Mouse (Mus musculus) neural tube, embryonic 12.5 days (tissue): ENCODE measurements around the gene Olfr1086. TPM values are rescaled to one million over a fixed set of nuclear protein-coding genes. Genes with fewer than 3 reads are reported as not detected.
"Not testable (repeated sequence)": the region's sequence is repeated elsewhere in the genome, so short reads cannot be mapped to it uniquely, and the experiment has no call there.

Experiments used
- ATAC-seq: fragments of 200-750 bp; cut with Nextera tagmentation; 2 replicates; pipeline ENCODE4 v1.8.0; 2017; ENCODE audit warnings: low read depth, mild to moderate bottlenecking, moderate TSS enrichment, moderate library complexity; ENCODE audit not compliant: low FRiP score
- H3K27ac ChIP-seq: fragments of 300-500 bp; sonication (generic); 2 replicates; pipeline ENCODE4 v1.5.1; 2016
- H3K27me3 ChIP-seq: fragments of 300-500 bp; sonication (generic); replicated peaks from 2 replicates; pipeline ENCODE4 v1.6.1; 2016; ENCODE audit warnings: mild to moderate bottlenecking
- H3K36me3 ChIP-seq: fragments of 300-500 bp; sonication (generic); 2 replicates; pipeline ENCODE4 v1.6.1; 2016; ENCODE audit warnings: mild to moderate bottlenecking
- H3K4me1 ChIP-seq: fragments of 300-500 bp; sonication (generic); 2 replicates; pipeline ENCODE4 v1.6.1; 2016
- H3K4me2 ChIP-seq: fragments of 300-500 bp; sonication (generic); replicated peaks from 2 replicates; pipeline ENCODE4 v1.6.1; 2016; ENCODE audit warnings: mild to moderate bottlenecking
- H3K4me3 ChIP-seq: fragments of 300-500 bp; sonication (generic); 2 replicates; pipeline ENCODE4 v1.5.1; 2016
- H3K9ac ChIP-seq: fragments of 300-500 bp; sonication (generic); 2 replicates; pipeline ENCODE4 v1.6.1; 2016; ENCODE audit warnings: mild to moderate bottlenecking
- H3K9me3 ChIP-seq: fragments of 300-500 bp; sonication (generic); 2 replicates; pipeline ENCODE4 v1.6.1; 2016; ENCODE audit warnings: mild to moderate bottlenecking
- WGBS: fragments of 180-500 bp; shearing (Covaris S2); methylation state at CpG from one replicate; pipeline ENCODE4 v1.1.7; 2016; 5-methylcytosine and 5-hydroxymethylcytosine counted together
- polyA plus RNA-seq: library from polyadenylated mRNA; unstranded; fragments of >200 nt; fragmentation: Nextera tagmentation; extraction: Ambion mirVana; gene quantifications from 2 replicates; pipeline ENCODE4 v1.2.1, GENCODE M21; 2016

Gene Olfr1086
- polyA plus RNA-seq = not detected in 2 replicates

- WGBS = 81% methylated on average over 2 of the region's 2 CpGs
- Histone ChIP-seq H3K4me2 (no peak within 1 kb of the TSS), H3K4me1 (no peaks in the 10 kb centered on the region), H3K36me3 (no peaks in the 10 kb centered on the region), H3K9me3 (no peaks in the 10 kb centered on the region), H3K27ac (no peak within 1 kb of the TSS), H3K9ac (no peak within 1 kb of the TSS), H3K27me3 (no peaks in the 10 kb centered on the region), H3K4me3 (no peak within 1 kb of the TSS)
- no peak for ATAC-seq
These were observed at the start of gene Olfr1086 for GRCm38 (mm10) chr2:86679992-86680391. Olfr1086 (minus strand) TSS chr2:86680092.

GRCm38 (mm10) chr2:86698295-86698694, 18.4 kb upstream of the Olfr1086 start, which contains the start of gene Olfr1087:
Olfr1087 (minus strand) TSS chr2:86698395.
- no peak within 1 kb of the TSS for H3K4me2 ChIP-seq
- H3K9ac ChIP-seq = no peak within 1 kb of the TSS
- no peaks in the 10 kb centered on the region for H3K9me3 ChIP-seq
- no peaks in the 10 kb centered on the region for H3K4me1 ChIP-seq
- no peak within 1 kb of the TSS for H3K4me3 ChIP-seq
- no peaks in the 10 kb centered on the region for H3K36me3 ChIP-seq
- ATAC-seq = no peak
- H3K27me3 ChIP-seq = no peaks in the 10 kb centered on the region
- no peak within 1 kb of the TSS for H3K27ac ChIP-seq

GRCm38 (mm10) chr2:86661919-86662318, 18.0 kb downstream of the Olfr1086 start, which contains the start of gene Olfr1085:
Olfr1085 (minus strand) TSS chr2:86662019.
- H3K36me3 ChIP-seq = no peaks in the 10 kb centered on the region
- H3K4me2 ChIP-seq = no peak within 1 kb of the TSS
- ATAC-seq = no peak
- no peaks in the 10 kb centered on the region for H3K4me1 ChIP-seq
- no peak within 1 kb of the TSS for H3K9ac ChIP-seq
- no peaks in the 10 kb centered on the region for H3K27me3 ChIP-seq
- H3K4me3 ChIP-seq = no peak within 1 kb of the TSS
- no peak within 1 kb of the TSS for H3K27ac ChIP-seq
- H3K9me3 ChIP-seq = no peaks in the 10 kb centered on the region
- WGBS = 24% methylated on average over 1 of the region's 1 CpGs

GRCm38 (mm10) chr2:86639625-86640024, 40.3 kb downstream of the Olfr1086 start, which contains the start of gene Olfr1084:
Olfr1084 (minus strand) TSS chr2:86639725.
- not testable (repeated sequence) for H3K9me3 ChIP-seq, H3K27me3 ChIP-seq, H3K27ac ChIP-seq, H3K9ac ChIP-seq, H3K4me2 ChIP-seq, H3K4me1 ChIP-seq, ATAC-seq, H3K4me3 ChIP-seq, H3K36me3 ChIP-seq
- 81% methylated on average over 1 of the region's 1 CpGs for WGBS

Other genes starting within 250 kb of the Olfr1086 start
- not detected in 2 replicates for gene Olfr1065, start 229.5 kb downstream of the Olfr1086 start, polyA plus RNA-seq
- not detected in 2 replicates for gene Olfr1066, start 223.8 kb downstream of the Olfr1086 start, polyA plus RNA-seq
- not detected in 2 replicates for gene Olfr228, start 192.7 kb downstream of the Olfr1086 start, polyA plus RNA-seq
- gene Olfr1076, start 171.6 kb downstream of the Olfr1086 start, polyA plus RNA-seq = not detected in 2 replicates
- gene Olfr1079, start 137.6 kb downstream of the Olfr1086 start, polyA plus RNA-seq = not detected in 2 replicates
- not detected in 2 replicates for gene Olfr1080, start 121.9 kb downstream of the Olfr1086 start, polyA plus RNA-seq
- not detected in 2 replicates for gene Olfr1082, start 81.1 kb downstream of the Olfr1086 start, polyA plus RNA-seq
- not detected in 2 replicates for gene Olfr1084, start 40.4 kb downstream of the Olfr1086 start, polyA plus RNA-seq
- not detected in 2 replicates for gene Olfr1085, start 18.1 kb downstream of the Olfr1086 start, polyA plus RNA-seq
- gene Olfr1087, start 18.3 kb upstream of the Olfr1086 start, polyA plus RNA-seq = not detected in 2 replicates
- gene Olfr1089, start 53.6 kb upstream of the Olfr1086 start, polyA plus RNA-seq = not detected in 2 replicates
- not detected in 2 replicates for gene Olfr1090, start 78.9 kb upstream of the Olfr1086 start, polyA plus RNA-seq
- not detected in 2 replicates for gene Olfr1093, start 102.4 kb upstream of the Olfr1086 start, polyA plus RNA-seq
- not detected in 2 replicates for gene Olfr141, start 129.9 kb upstream of the Olfr1086 start, polyA plus RNA-seq
- gene Olfr1094, start 144.6 kb upstream of the Olfr1086 start, polyA plus RNA-seq = not detected in 2 replicates
- not detected in 2 replicates for gene Olfr1095, start 171.6 kb upstream of the Olfr1086 start, polyA plus RNA-seq
- gene Gm13723, start 194.7 kb upstream of the Olfr1086 start, polyA plus RNA-seq = not detected in 2 replicates
- not detected in 2 replicates for gene Olfr1097, start 212.1 kb upstream of the Olfr1086 start, polyA plus RNA-seq
- not detected in 2 replicates for gene Olfr1098, start 244.5 kb upstream of the Olfr1086 start, polyA plus RNA-seq